Mouse (Mus musculus): Measurements from ENCODE around the gene Fzd10.

Gene Fzd10

GRCm38 (mm10) chr5:128601036-128602019 lies 684 bp downstream of the Fzd10 start:
- DNase-seq (ENCODE audit: low spot score in 2 of 2), result peak; percentile 24 to 25

- no peak for DNase-seq (ENCODE audit: low spot score in 2 of 2)
Measured at GRCm38 (mm10) chr5:128603693-128604092, 3.0 kb downstream of the Fzd10 start.

GRCm38 (mm10) chr5:128606596-128606995 lies 6.0 kb downstream of the Fzd10 start:
- DNase-seq (ENCODE audit: low spot score in 2 of 2), result peak in 1 of 2 experiments; percentile 14

GRCm38 (mm10) chr5:128609091-128609490 lies 8.4 kb downstream of the Fzd10 start:
- no peak for DNase-seq (ENCODE audit: low spot score in 2 of 2)

GRCm38 (mm10) chr5:128617621-128618020 lies 17.0 kb downstream of the Fzd10 start:
- no peak for DNase-seq (ENCODE audit: low spot score in 2 of 2)

- no peak for DNase-seq (ENCODE audit: low spot score in 2 of 2)
Measured at GRCm38 (mm10) chr5:128619987-128620386, 19.3 kb downstream of the Fzd10 start.

GRCm38 (mm10) chr5:128620408-128620807 lies 19.8 kb downstream of the Fzd10 start:
- no peak for DNase-seq (ENCODE audit: low spot score in 2 of 2)

GRCm38 (mm10) chr5:128627763-128628162 lies 27.1 kb downstream of the Fzd10 start:
- no peak for DNase-seq (ENCODE audit: low spot score in 2 of 2)

- peak; percentile 48 to 55 for DNase-seq (ENCODE audit: low spot score in 2 of 2)
Measured at GRCm38 (mm10) chr5:128636648-128637047, 36.0 kb downstream of the Fzd10 start.

GRCm38 (mm10) chr5:128637071-128638015 lies 36.7 kb downstream of the Fzd10 start:
- peak; percentile 40 to 45 for DNase-seq (ENCODE audit: low spot score in 2 of 2)

GRCm38 (mm10) chr5:128638716-128639115 lies 38.1 kb downstream of the Fzd10 start:
- peak; percentile 26 to 39 for DNase-seq (ENCODE audit: low spot score in 2 of 2)

GRCm38 (mm10) chr5:128643065-128643464 lies 42.4 kb downstream of the Fzd10 start:
- DNase-seq (ENCODE audit: low spot score in 2 of 2), result no peak

- no peak for DNase-seq (ENCODE audit: low spot score in 2 of 2)
Measured at GRCm38 (mm10) chr5:128645720-128646119, 45.1 kb downstream of the Fzd10 start.

- no peak for DNase-seq (ENCODE audit: low spot score in 2 of 2)
Measured at GRCm38 (mm10) chr5:128646286-128646685, 45.6 kb downstream of the Fzd10 start.

GRCm38 (mm10) chr5:128647221-128647730 lies 46.6 kb downstream of the Fzd10 start:
- DNase-seq (ENCODE audit: low spot score in 2 of 2), result no peak

GRCm38 (mm10) chr5:128649336-128649897 lies 48.8 kb downstream of the Fzd10 start:
- DNase-seq (ENCODE audit: low spot score in 2 of 2), result no peak
